Mouse (Mus musculus): Measurements from ENCODE around the gene Ncor2.
A peak's percentile ranks its signal among the peaks of the same experiment; 100 is the strongest.

Ncor2 gene

GRCm38 (mm10) chr5:125015066-125015465 is 164.0 kb downstream of the Ncor2 start:
- peak; percentile 45 for DNase-seq

GRCm38 (mm10) chr5:125014497-125014896 is 164.5 kb downstream of the Ncor2 start:
- peak; percentile 79 for DNase-seq

DNA sequence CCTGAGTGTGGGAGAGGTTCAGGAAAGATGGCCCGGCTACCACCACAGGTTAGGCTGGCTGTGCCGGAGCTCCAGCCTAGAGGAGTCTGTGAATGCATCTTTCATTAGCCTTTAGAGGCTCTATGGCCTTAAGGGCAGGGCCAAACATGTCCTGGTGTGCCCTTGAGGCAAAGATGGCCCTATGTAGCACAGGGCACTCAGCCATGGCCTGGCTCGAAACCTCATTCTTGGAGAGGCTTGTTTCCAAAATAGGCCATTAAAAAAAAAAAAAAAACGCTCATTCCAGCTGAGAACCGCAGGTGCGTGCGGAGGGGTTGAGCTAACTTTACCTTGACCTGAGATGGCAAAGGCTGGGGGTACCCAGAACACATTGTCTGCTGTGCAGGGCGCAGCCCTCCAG is 167.4 kb downstream of the Ncor2 start:
- DNase-seq: peak; percentile 4

GRCm38 (mm10) chr5:125011166-125011565 is 167.9 kb downstream of the Ncor2 start:
- peak; percentile 3 for DNase-seq

GRCm38 (mm10) chr5:125006896-125007295 is 172.1 kb downstream of the Ncor2 start:
- DNase-seq: no peak

GRCm38 (mm10) chr5:125005871-125006652 is 173.0 kb downstream of the Ncor2 start:
- no peak for DNase-seq

DNA sequence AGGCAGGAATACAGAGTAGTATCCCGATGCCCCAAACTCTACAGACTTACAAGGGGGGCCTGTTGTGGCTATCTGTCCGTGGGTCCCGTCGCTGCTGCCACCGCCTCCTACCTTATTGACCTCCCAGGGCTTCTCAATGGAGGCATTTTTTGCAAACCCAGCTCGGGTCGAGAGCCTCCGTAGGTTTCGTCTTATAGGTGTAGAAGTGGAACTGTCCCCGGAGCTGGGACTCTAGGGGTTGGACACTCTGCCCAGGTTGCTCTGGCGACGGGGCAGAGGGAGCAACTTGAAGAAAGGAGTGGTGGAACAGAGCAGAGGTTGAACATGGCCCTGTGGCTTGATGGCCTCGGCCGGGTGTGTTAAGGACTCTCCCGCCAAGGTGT is 175.2 kb downstream of the Ncor2 start:
- DNase-seq: no peak

- no peak for DNase-seq
Measured at GRCm38 (mm10) chr5:125002969-125003872, 175.8 kb downstream of the Ncor2 start, which contains the start of gene Rflna. Rflna (plus strand) TSS chr5:125003221.

DNA sequence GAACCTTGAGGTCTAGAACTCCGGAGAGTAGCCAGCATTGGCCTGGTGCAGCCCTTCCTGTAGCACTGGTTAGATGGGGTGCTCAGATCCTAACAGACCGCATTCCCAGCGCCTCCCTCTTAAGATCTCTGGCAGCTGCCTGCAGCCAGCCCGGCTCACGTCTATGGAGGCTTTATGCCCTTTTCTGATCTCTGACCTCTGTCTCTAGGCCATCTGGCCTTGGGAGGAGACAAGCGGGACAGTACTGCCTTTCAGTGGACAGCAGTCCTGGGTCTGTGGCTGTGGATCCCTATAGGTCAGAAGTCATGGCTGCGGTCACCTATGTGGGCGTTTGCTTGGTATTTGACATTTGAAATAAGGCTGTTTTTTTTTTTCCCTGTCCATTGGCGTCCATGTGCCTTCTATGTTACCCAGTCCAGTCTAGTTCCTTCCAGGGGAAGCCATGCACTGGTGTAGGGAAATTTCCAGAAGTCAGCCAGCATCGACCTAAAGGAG is 178.2 kb downstream of the Ncor2 start:
- DNase-seq: no peak

DNA sequence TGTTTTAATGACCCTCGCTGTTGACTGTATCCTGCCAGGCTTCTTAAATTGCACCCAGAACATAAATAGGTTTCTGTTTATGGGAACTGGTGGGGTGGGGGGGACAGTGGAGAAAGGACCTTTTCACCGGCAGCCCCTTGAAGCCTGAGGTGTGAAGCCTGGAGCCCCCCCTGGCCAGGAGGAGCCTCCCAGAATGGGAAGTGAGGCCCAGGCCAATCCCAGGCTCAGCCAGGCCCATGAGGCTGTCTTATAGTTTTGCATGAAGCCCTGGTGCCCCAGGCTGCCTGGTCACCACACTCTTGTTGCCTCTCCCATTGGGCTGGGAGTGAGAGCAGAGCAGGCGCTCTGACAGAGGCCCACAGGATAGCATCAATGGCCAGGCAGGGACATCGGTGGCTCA is 181.1 kb downstream of the Ncor2 start:
- no peak for DNase-seq

GRCm38 (mm10) chr5:124996816-124997215 is 182.2 kb downstream of the Ncor2 start:
- DNase-seq: no peak

GRCm38 (mm10) chr5:124992891-124993290 is 186.1 kb downstream of the Ncor2 start:
- DNase-seq: no peak

GRCm38 (mm10) chr5:124992323-124992722 is 186.7 kb downstream of the Ncor2 start:
- DNase-seq: no peak

DNA sequence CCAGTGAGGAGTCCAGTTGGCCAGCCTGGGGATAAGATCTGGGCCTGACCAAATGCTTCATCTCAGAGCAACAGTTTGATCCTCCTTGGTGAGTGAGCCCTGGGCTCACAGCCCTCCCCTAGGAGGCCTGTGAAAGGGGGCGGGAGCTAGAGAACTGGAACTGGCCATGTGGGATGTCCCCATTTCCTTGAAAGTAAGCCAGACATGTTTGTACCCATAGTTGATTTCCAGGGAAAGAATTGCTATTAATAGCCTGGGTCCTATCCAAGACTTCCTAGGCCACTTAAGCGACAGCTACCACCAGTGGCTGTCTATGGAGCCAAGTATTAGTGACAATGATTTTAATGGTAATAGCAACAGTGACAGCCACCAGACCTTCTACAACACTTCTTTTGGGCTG is 189.3 kb downstream of the Ncor2 start:
- DNase-seq: no peak

DNA sequence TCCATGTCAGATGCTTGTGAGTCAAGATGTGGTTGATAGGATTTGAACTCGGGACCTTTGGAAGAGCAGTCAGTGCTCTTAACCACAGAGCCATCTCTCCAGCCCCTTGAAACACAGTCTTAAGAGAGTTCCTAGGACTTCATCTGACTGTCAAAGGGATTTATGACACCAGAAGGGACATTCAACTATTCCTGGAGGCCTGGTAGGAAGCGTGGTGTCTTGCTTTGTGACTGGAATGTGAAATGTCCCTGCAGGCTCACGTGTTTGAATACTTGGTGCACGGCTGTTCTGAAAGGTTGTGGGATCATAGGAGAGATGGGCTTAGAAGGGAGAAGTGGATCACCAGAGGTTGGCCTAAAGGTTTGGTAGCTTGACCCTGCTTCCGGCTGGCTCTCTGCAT is 192.4 kb downstream of the Ncor2 start:
- DNase-seq: no peak

GRCm38 (mm10) chr5:124986222-124986621 is 192.8 kb downstream of the Ncor2 start:
- no peak for DNase-seq

GRCm38 (mm10) chr5:124969790-124970189 is 209.2 kb downstream of the Ncor2 start:
- DNase-seq: no peak
